Mouse (Mus musculus): ENCODE measurements around the gene Chuk. TPM values are rescaled to one million over a fixed set of nuclear protein-coding genes. Genes with fewer than 3 reads are reported as not detected.

Chuk gene
- polyA plus RNA-seq, 1 experiment = 70.0 TPM

DNA sequence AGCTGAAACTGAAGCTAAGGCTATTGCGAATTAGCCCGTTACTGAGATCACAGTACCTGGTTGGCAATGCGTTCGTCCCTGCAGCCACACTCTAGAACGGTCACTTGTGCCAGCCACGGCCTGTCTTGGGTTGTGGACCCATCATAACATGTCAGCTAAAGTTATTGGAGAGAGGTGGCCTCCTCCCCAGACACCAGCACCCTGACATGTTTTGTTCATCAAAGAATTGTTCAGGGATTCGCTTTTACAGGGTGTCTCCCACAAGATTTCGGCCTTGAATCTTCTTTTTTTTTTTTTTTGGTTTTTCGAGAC, 39.2 kb upstream of the Chuk start:
- Histone ChIP-seq H3K4me3 (ENCODE audit: low read depth, low read length) (peak overlapping the region; percentile 57), H3K27ac (ENCODE audit: insufficient read depth, low read length) (no peak overlapping the region), H3K4me1 (ENCODE audit: control insufficient read depth, insufficient read depth, low read length) (no peaks in the 10 kb centered on the region), H3K36me3 (ENCODE audit: control insufficient read depth, insufficient read depth, low read length, poor library complexity, severe bottlenecking) (peaks cover 32% of the 10 kb centered on the region), H3K9me3 (replicated peaks; ENCODE audit: control insufficient read depth, insufficient read depth, low read length, poor library complexity, severe bottlenecking) (no peaks in the 10 kb centered on the region), H3K9ac (ENCODE audit: low read depth, poor library complexity, severe bottlenecking) (no peak overlapping the region), H3K27me3 (ENCODE audit: control insufficient read depth, insufficient read depth, low read length, poor library complexity, severe bottlenecking) (no peaks in the 10 kb centered on the region)
- TF ChIP-seq POLR2A (IDR thresholded peaks at IDR 0.05; ENCODE audit: insufficient read depth, low read length) (no peak), CTCF (IDR thresholded peaks at IDR 0.05; ENCODE audit: low read depth, low read length) (no peak), EP300 (IDR thresholded peaks at IDR 0.05; ENCODE audit: insufficient read depth, low read depth, low read length) (no peak)

DNA sequence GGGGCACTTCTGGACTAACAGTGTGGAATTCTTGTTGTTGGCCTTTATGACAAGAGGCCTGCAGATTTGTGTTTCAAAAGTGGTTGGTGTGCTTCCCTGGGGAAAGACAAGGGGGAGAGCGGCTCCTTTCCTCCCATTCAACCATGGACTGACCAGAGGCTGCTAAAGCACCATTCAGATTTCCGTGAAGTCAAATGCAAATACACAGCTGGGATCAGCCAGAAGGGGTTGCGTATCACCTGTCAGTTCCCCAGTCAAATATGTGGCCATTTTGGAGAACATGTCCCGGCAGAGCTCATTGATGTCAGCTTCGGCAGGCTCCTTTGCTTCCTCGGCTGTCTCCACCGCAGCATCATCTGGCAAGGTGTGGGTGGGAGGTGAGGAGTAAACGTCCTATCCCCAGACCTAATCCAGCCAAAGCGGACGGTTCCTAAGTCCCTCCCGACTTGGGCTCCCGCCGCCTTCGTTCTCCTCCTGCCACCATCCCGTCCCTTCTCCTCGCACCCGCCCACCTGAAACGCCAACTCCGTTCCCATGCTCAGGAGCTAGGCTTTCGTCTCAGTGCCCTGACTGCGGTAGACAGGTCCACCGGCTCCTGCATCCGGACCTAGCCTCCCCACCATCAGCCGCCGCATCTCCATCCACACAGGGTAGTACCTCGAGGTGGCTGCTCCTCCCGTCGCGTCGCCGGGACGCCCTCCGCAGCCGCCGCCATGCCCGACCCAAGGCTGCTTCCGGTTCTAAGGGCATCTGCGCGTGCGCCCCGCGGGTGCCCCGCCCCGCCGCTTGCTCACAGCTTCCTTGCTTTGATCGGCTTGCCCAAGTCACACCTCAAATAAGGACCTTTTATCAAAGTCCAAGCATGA, 38.7 kb upstream of the Chuk start, which contains the start of gene Bloc1s2:
Gene Bloc1s2, minus strand, starts transcription at position 745 of the 866 bp plus-strand sequence.
- TF ChIP-seq POLR2A (IDR thresholded peaks at IDR 0.05; ENCODE audit: insufficient read depth, low read length) (peak; percentile 27), CTCF (IDR thresholded peaks at IDR 0.05; ENCODE audit: low read depth, low read length) (no peak)
- Histone ChIP-seq H3K9ac (ENCODE audit: low read depth, poor library complexity, severe bottlenecking) (peak within 1 kb of the TSS; percentile 69), H3K4me1 (ENCODE audit: control insufficient read depth, insufficient read depth, low read length) (no peaks in the 10 kb centered on the region), H3K27ac (ENCODE audit: insufficient read depth, low read length) (no peak within 1 kb of the TSS), H3K4me3 (ENCODE audit: low read depth, low read length) (peak within 1 kb of the TSS; percentile 87), H3K36me3 (ENCODE audit: control insufficient read depth, insufficient read depth, low read length, poor library complexity, severe bottlenecking) (peaks cover 37% of the 10 kb centered on the region), H3K27me3 (ENCODE audit: control insufficient read depth, insufficient read depth, low read length, poor library complexity, severe bottlenecking) (no peaks in the 10 kb centered on the region), H3K9me3 (replicated peaks; ENCODE audit: control insufficient read depth, insufficient read depth, low read length, poor library complexity, severe bottlenecking) (no peaks in the 10 kb centered on the region)

DNA sequence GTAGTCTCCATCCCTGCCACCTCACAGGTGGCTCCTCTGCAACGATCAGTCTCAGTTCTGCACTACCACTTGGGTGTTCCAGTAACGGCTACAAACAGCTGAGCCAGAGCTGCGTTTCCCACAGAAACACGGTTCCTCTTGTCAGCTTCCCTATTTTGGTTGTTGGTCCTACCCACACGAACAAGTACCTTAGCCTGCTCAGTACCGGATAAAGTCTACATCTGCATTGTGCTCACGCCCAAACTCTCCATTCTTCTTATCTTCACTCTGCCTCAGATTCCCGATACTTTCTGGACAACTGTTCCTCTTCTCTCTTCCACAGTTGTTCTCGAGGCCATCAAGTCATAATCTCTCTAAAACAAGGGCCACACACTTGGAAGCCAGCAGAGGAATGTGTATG, 37.1 kb upstream of the Chuk start:
- TF ChIP-seq POLR2A (IDR thresholded peaks at IDR 0.05; ENCODE audit: insufficient read depth, low read length) (no peak), EP300 (IDR thresholded peaks at IDR 0.05; ENCODE audit: insufficient read depth, low read depth, low read length) (no peak), CTCF (IDR thresholded peaks at IDR 0.05; ENCODE audit: low read depth, low read length) (no peak)
- Histone ChIP-seq H3K4me1 (ENCODE audit: control insufficient read depth, insufficient read depth, low read length) (no peaks in the 10 kb centered on the region), H3K36me3 (ENCODE audit: control insufficient read depth, insufficient read depth, low read length, poor library complexity, severe bottlenecking) (peaks cover 39% of the 10 kb centered on the region), H3K27ac (ENCODE audit: insufficient read depth, low read length) (no peak overlapping the region), H3K27me3 (ENCODE audit: control insufficient read depth, insufficient read depth, low read length, poor library complexity, severe bottlenecking) (no peaks in the 10 kb centered on the region), H3K9ac (ENCODE audit: low read depth, poor library complexity, severe bottlenecking) (no peak overlapping the region), H3K4me3 (ENCODE audit: low read depth, low read length) (no peak overlapping the region), H3K9me3 (replicated peaks; ENCODE audit: control insufficient read depth, insufficient read depth, low read length, poor library complexity, severe bottlenecking) (no peaks in the 10 kb centered on the region)

DNA sequence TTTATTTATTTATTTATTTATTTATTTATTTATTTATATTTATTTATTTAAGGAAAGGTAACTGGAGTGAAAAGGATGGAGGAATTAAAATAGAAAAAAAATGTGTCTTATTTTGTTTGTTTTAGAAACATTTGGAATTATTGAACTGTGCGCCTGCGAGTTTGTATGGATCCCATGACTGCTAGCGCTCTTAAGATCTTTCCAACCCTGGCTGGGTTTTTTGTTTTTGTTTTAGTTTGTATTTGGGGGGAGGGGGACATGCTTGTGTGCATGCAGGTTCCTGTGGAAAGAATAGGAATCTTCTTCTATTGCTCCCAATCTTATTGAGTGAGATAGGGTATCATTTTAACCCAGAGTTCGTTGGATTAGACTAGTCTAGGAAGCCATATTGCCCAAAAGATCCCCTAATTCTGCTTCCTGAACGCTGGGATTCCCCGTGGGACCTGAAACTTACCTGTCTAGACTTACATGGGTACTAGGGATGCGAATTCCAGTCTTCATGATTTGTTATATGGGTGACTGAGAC, 28.7 kb upstream of the Chuk start:
- no peaks in the 10 kb centered on the region for H3K27me3 ChIP-seq (ENCODE audit: control insufficient read depth, insufficient read depth, low read length, poor library complexity, severe bottlenecking)
- H3K4me3 ChIP-seq (ENCODE audit: low read depth, low read length) = peak overlapping the region; percentile 53
- H3K9ac ChIP-seq (ENCODE audit: low read depth, poor library complexity, severe bottlenecking) = peak overlapping the region; percentile 88
- H3K9me3 ChIP-seq (replicated peaks; ENCODE audit: control insufficient read depth, insufficient read depth, low read length, poor library complexity, severe bottlenecking) = no peaks in the 10 kb centered on the region
- TF ChIP-seq CTCF (IDR thresholded peaks at IDR 0.05; ENCODE audit: low read depth, low read length) (no peak), POLR2A (IDR thresholded peaks at IDR 0.05; ENCODE audit: insufficient read depth, low read length) (no peak), EP300 (IDR thresholded peaks at IDR 0.05; ENCODE audit: insufficient read depth, low read depth, low read length) (no peak)
- H3K36me3 ChIP-seq (ENCODE audit: control insufficient read depth, insufficient read depth, low read length, poor library complexity, severe bottlenecking) = peaks cover 10% of the 10 kb centered on the region
- H3K4me1 ChIP-seq (ENCODE audit: control insufficient read depth, insufficient read depth, low read length) = no peaks in the 10 kb centered on the region
- H3K27ac ChIP-seq (ENCODE audit: insufficient read depth, low read length) = peak overlapping the region; percentile 77

DNA sequence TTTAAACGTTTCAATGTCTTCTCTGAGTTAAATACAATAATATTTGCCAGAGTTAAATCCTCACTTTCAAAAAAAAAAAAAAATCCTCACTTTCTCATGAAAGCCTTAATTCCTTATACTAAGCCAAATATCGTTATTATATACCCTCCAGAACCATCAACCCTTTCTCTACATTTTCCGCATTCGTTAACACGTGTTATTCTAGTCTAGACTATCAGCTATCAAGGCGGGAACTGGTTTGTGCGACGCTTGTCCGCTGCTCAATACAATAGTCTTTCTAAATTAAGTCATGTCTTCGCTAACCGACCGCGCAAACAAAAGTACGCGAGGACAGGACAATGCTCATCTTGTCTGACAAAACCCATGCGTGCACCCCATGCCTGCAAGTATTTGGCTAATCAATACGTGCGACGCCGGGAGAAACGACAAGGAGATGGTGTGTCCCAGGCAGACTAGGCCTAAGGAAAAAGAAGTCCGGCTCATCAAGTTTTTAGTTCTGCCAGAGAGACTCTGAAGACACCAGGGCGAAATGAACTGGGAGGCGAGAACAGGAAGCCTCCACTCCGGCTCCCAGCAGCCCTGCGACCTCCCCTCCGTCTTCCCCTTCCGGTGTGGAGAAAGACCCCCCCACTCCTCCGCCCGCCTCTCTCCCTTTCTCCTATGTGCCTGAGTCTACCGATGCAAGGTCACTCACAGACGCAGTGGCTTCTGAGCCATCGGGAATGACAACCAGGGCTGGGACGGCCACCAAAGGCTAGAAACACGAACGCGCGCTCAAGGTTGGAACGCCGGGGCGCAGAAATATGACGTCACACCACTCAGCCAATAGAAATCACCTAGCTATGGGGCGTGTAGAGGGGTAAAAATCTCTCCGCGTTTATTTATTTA, 28.0 kb upstream of the Chuk start, which contains the start of gene Cwf19l1:
Gene Cwf19l1, minus strand, starts transcription at position 805 of the 888 bp plus-strand sequence.
- no peak for TF ChIP-seq CTCF (IDR thresholded peaks at IDR 0.05; ENCODE audit: low read depth, low read length)
- no peak for TF ChIP-seq EP300 (IDR thresholded peaks at IDR 0.05; ENCODE audit: insufficient read depth, low read depth, low read length)
- TF ChIP-seq POLR2A (IDR thresholded peaks at IDR 0.05; ENCODE audit: insufficient read depth, low read length) = no peak
- H3K27me3 ChIP-seq (ENCODE audit: control insufficient read depth, insufficient read depth, low read length, poor library complexity, severe bottlenecking) = no peaks in the 10 kb centered on the region
- H3K9me3 ChIP-seq (replicated peaks; ENCODE audit: control insufficient read depth, insufficient read depth, low read length, poor library complexity, severe bottlenecking) = no peaks in the 10 kb centered on the region
- H3K27ac ChIP-seq (ENCODE audit: insufficient read depth, low read length) = peak within 1 kb of the TSS; percentile 93
- peaks cover 14% of the 10 kb centered on the region for H3K36me3 ChIP-seq (ENCODE audit: control insufficient read depth, insufficient read depth, low read length, poor library complexity, severe bottlenecking)
- H3K4me3 ChIP-seq (ENCODE audit: low read depth, low read length) = peak within 1 kb of the TSS; percentile 100
- H3K9ac ChIP-seq (ENCODE audit: low read depth, poor library complexity, severe bottlenecking) = peak within 1 kb of the TSS; percentile 88
- H3K4me1 ChIP-seq (ENCODE audit: control insufficient read depth, insufficient read depth, low read length) = no peaks in the 10 kb centered on the region
